ENCODE assay signal across 8 mouse cellular contexts in genomic region chr11:40755968-40756367, GRCm38 (mm10). TPM values are rescaled to one million over a fixed set of nuclear protein-coding genes. Genes with fewer than 3 reads are reported as not detected.
DNase-seq lines count a peak whose midpoint lies in the region; ATAC-seq and TF ChIP-seq lines count a peak whose summit lies in the region.

No protein-coding gene starts in this region.

- no peaks in the 10 kb centered on the region for H3K36me3 ChIP-seq in intestine, embryonic 16.5 days (ENCODE audit: control insufficient read depth, insufficient read depth, low read length)
- H3K36me3 ChIP-seq in intestine, embryonic 15.5 days, result no peaks in the 10 kb centered on the region
- peaks cover 34% of the 10 kb centered on the region for H3K36me3 ChIP-seq in E14TG2a.4 (ENCODE audit: insufficient read depth, low read length)
- H3K36me3 ChIP-seq in embryonic facial prominence, embryonic 10.5 days (replicated peaks), result peaks cover 6% of the 10 kb centered on the region; the same call in 1 of the 2 replicates
- H3K36me3 ChIP-seq in limb, embryonic 12.5 days, result 0 out of 2 replicates have a peak, but pooled peaks cover 3% of the 10 kb centered on the region

- H3K9me3 ChIP-seq in intestine, embryonic 16.5 days (ENCODE audit: control insufficient read depth, low read length), result no peaks in the 10 kb centered on the region
- no peaks in the 10 kb centered on the region for H3K9me3 ChIP-seq in intestine, embryonic 15.5 days
- no peaks in the 10 kb centered on the region for H3K9me3 ChIP-seq in E14TG2a.4 (ENCODE audit: low read length)
- H3K9me3 ChIP-seq in embryonic facial prominence, embryonic 10.5 days, result no peaks in the 10 kb centered on the region
- H3K9me3 ChIP-seq in limb, embryonic 12.5 days, result no peaks in the 10 kb centered on the region

- H3K27me3 ChIP-seq in intestine, embryonic 16.5 days (replicated peaks; ENCODE audit: control insufficient read depth, insufficient read depth, low read length), result no peaks in the 10 kb centered on the region
- H3K27me3 ChIP-seq in intestine, embryonic 15.5 days (replicated peaks), result no peaks in the 10 kb centered on the region
- no peaks in the 10 kb centered on the region for H3K27me3 ChIP-seq in E14TG2a.4 (ENCODE audit: insufficient read depth, low read length)
- no peaks in the 10 kb centered on the region for H3K27me3 ChIP-seq in embryonic facial prominence, embryonic 10.5 days (replicated peaks; ENCODE audit: low read depth, poor library complexity, severe bottlenecking)
- no peaks in the 10 kb centered on the region for H3K27me3 ChIP-seq in limb, embryonic 12.5 days

- no peaks in the 10 kb centered on the region for H3K4me1 ChIP-seq in intestine, embryonic 16.5 days (ENCODE audit: control insufficient read depth, insufficient read depth, low read length)
- H3K4me1 ChIP-seq in intestine, embryonic 15.5 days (replicated peaks), result no peaks in the 10 kb centered on the region
- H3K4me1 ChIP-seq in E14TG2a.4 (replicated peaks; ENCODE audit: low read depth, low read length), result peaks cover 38% of the 10 kb centered on the region
- peaks cover 20% of the 10 kb centered on the region for H3K4me1 ChIP-seq in embryonic facial prominence, embryonic 10.5 days
- peaks cover 9% of the 10 kb centered on the region for H3K4me1 ChIP-seq in limb, embryonic 12.5 days (replicated peaks)

- ATAC-seq in intestine, embryonic 16.5 days, result no peak
- no peak for ATAC-seq in intestine, embryonic 15.5 days
- ATAC-seq in limb, embryonic 12.5 days (ENCODE audit: insufficient number of reproducible peaks, insufficient read depth, low FRiP score, low TSS enrichment, low read depth), result no peak

- TF ChIP-seq CTCF in E14TG2a.4 (conservative IDR thresholded peaks at IDR 0.05; ENCODE audit: low read length), result no peak

- H3K9ac ChIP-seq in intestine, embryonic 16.5 days (ENCODE audit: low read depth, low read length), result no peak overlapping the region
- H3K9ac ChIP-seq in intestine, embryonic 15.5 days, result no peak overlapping the region
- no peak overlapping the region for H3K9ac ChIP-seq in limb, embryonic 12.5 days (replicated peaks)

- H3K4me2 ChIP-seq in intestine, embryonic 16.5 days (ENCODE audit: low read depth, low read length), result peak overlapping the region; percentile 58; the same call in 1 of the 2 replicates
- no peak overlapping the region for H3K4me2 ChIP-seq in intestine, embryonic 15.5 days (replicated peaks)
- no peak overlapping the region for H3K4me2 ChIP-seq in limb, embryonic 12.5 days

- no peak overlapping the region for H3K4me3 ChIP-seq in intestine, embryonic 16.5 days (ENCODE audit: low read length)
- H3K4me3 ChIP-seq in intestine, embryonic 15.5 days (replicated peaks), result no peak overlapping the region
- H3K4me3 ChIP-seq in E14TG2a.4 (replicated peaks; ENCODE audit: low read length), result peak overlapping the region; percentile 97
- no peak overlapping the region for H3K4me3 ChIP-seq in embryonic facial prominence, embryonic 10.5 days
- H3K4me3 ChIP-seq in limb, embryonic 12.5 days (replicated peaks), result peak overlapping the region; percentile 70; the same call in 1 of the 2 replicates

- no peak overlapping the region for H3K27ac ChIP-seq in intestine, embryonic 16.5 days (ENCODE audit: low read length)
- H3K27ac ChIP-seq in intestine, embryonic 15.5 days, result no peak overlapping the region
- peak overlapping the region; percentile 91 for H3K27ac ChIP-seq in embryonic facial prominence, embryonic 10.5 days (replicated peaks)
- H3K27ac ChIP-seq in limb, embryonic 12.5 days, result no peak overlapping the region

- no peak for DNase-seq in embryonic facial prominence, embryonic 10.5 days (ENCODE audit: low spot score)
- no peak for DNase-seq in right cerebral cortex, postnatal 25 days
- no peak for DNase-seq in adrenal gland, postnatal 10 days
- no peak for DNase-seq in urinary bladder, postnatal 14 days (ENCODE audit: low spot score)

- 89% methylated on average over 8 of the region's 8 CpGs for WGBS in intestine, embryonic 16.5 days
- 90% methylated on average over 8 of the region's 8 CpGs for WGBS in intestine, embryonic 15.5 days
- 88% methylated on average over 8 of the region's 8 CpGs for WGBS in embryonic facial prominence, embryonic 10.5 days
- 85% methylated on average over 8 of the region's 8 CpGs for WGBS in limb, embryonic 12.5 days

RNA-seq across cellular contexts. Expression of gene Ccng1, which starts 0.9 kb away (rescaled TPM):
- 50.8 and 56.6 TPM in 2 replicates for polyA plus RNA-seq in intestine, embryonic 16.5 days (2015; fragmentation: Nextera tagmentation; extraction: Ambion mirVana)
- polyA plus RNA-seq in intestine, embryonic 15.5 days (2015; fragmentation: Nextera tagmentation; extraction: Ambion mirVana), result 48.0 and 49.7 TPM in 2 replicates
- 31.2 and 31.5 TPM in 2 replicates for polyA plus RNA-seq in embryonic facial prominence, embryonic 10.5 days (2016; fragmentation: Nextera tagmentation; extraction: Ambion mirVana)
- 27.6 and 29.2 TPM in 2 replicates for polyA plus RNA-seq in limb, embryonic 12.5 days (2016; fragmentation: Nextera tagmentation; extraction: Ambion mirVana)
- 10 to 100 TPM; 71.1 to 96.0 TPM for total RNA-seq in adrenal gland, postnatal 10 days (2021)

RNA-seq across cellular contexts. Expression of gene Nudcd2, which starts 22.5 kb away (rescaled TPM):
- polyA plus RNA-seq in intestine, embryonic 16.5 days (2015; fragmentation: Nextera tagmentation; extraction: Ambion mirVana), result 119 and 130 TPM in 2 replicates
- polyA plus RNA-seq in intestine, embryonic 15.5 days (2015; fragmentation: Nextera tagmentation; extraction: Ambion mirVana), result 140 and 163 TPM in 2 replicates
- 222 and 227 TPM in 2 replicates for polyA plus RNA-seq in embryonic facial prominence, embryonic 10.5 days (2016; fragmentation: Nextera tagmentation; extraction: Ambion mirVana)
- 205 and 207 TPM in 2 replicates for polyA plus RNA-seq in limb, embryonic 12.5 days (2016; fragmentation: Nextera tagmentation; extraction: Ambion mirVana)
- 10 to 100 TPM; 31.6 to 34.6 TPM for total RNA-seq in adrenal gland, postnatal 10 days (2021)

RNA-seq across cellular contexts. Expression of gene Hmmr, which starts 22.7 kb away (rescaled TPM):
- polyA plus RNA-seq in intestine, embryonic 16.5 days (2015; fragmentation: Nextera tagmentation; extraction: Ambion mirVana), result 34.1 and 37.6 TPM in 2 replicates
- 39.3 and 45.8 TPM in 2 replicates for polyA plus RNA-seq in intestine, embryonic 15.5 days (2015; fragmentation: Nextera tagmentation; extraction: Ambion mirVana)
- 59.2 and 59.4 TPM in 2 replicates for polyA plus RNA-seq in embryonic facial prominence, embryonic 10.5 days (2016; fragmentation: Nextera tagmentation; extraction: Ambion mirVana)
- polyA plus RNA-seq in limb, embryonic 12.5 days (2016; fragmentation: Nextera tagmentation; extraction: Ambion mirVana), result 53.9 and 57.0 TPM in 2 replicates
- total RNA-seq in adrenal gland, postnatal 10 days (2021), result 1 to 10 TPM; 7.5 to 9.1 TPM

Comparison
In these comparisons a context has a peak if more than half of its experiments do, and no peak if none do; other contexts are left out.
1. H3K4me3 ChIP-seq: peak in E14TG2a.4 (single experiment) and limb, embryonic 12.5 days (single experiment); none in intestine, embryonic 16.5 days (single experiment), intestine, embryonic 15.5 days (single experiment) and embryonic facial prominence, embryonic 10.5 days (single experiment).